In the genomic region with DNA sequence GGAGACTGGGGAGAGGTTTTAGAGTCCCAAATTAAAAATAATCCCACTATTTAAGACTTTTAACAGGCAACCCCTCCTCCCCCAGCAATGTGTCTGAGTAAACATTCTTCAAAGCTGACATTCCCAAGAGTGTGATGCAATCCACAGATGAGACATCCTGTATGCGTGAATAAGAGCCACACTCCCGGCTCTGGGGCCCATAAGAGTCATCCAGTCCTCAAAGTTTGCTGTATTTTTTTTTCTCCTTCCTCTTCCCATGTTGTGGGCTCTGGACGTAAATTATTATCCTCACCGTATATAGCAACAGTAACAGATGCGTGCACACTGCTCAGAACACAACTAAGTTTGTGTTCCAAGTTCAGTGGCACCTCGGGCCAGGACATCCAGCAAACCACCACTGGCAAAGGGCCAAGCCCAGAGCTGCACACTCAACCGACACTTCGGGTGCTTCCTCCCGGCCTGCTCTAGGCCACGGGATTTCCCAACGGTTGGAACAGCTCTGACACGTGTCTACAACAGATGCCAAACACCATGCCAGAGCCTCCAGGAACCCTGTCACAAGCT, we compare ENCODE assay signal across 8 mouse cellular contexts.
A peak's percentile ranks its signal among the peaks of the same experiment; 100 is the strongest.
DNase-seq lines count a peak whose midpoint lies in the region; ATAC-seq and TF ChIP-seq lines count a peak whose summit lies in the region.

No protein-coding gene starts in this region.

- WGBS in liver, postnatal 0 days (ENCODE audit: insufficient replicate concordance), result 33% methylated on average over 12 of the region's 12 CpGs
- 8% methylated on average over 12 of the region's 12 CpGs for WGBS in macrophage (ENCODE audit: missing documents)
- WGBS in midbrain, embryonic 14.5 days, result 90% methylated on average over 12 of the region's 12 CpGs

- no peak overlapping the region for H3K27ac ChIP-seq in liver, postnatal 0 days (ENCODE audit: low read depth)
- peak overlapping the region; percentile 75 for H3K27ac ChIP-seq in gastrocnemius, adult 2 months
- H3K27ac ChIP-seq in macrophage, result peak overlapping the region; percentile 8; the same call in 1 of the 2 replicates
- no peak overlapping the region for H3K27ac ChIP-seq in midbrain, embryonic 14.5 days (replicated peaks; ENCODE audit: low read depth, low read length)

- peak; percentile 41 for DNase-seq in liver, postnatal 0 days
- no peak for DNase-seq in liver
- peak; percentile 75 for DNase-seq in gastrocnemius, adult 2 months
- DNase-seq in kidney, adult 18-20 months, result peak; percentile 77
- no peak for DNase-seq in midbrain, embryonic 14.5 days
- DNase-seq in frontal cortex, postnatal 25 days (ENCODE audit: low spot score in 2 of 2), result no peak
- DNase-seq in cerebellum, postnatal 4 days (ENCODE audit: low spot score in 2 of 2), result no peak

- H3K4me3 ChIP-seq in liver, postnatal 0 days (ENCODE audit: low read depth, low read length), result no peak overlapping the region
- H3K4me3 ChIP-seq in gastrocnemius, adult 2 months, result peak overlapping the region; percentile 19
- no peak overlapping the region for H3K4me3 ChIP-seq in macrophage (ENCODE audit: inconsistent target)
- no peak overlapping the region for H3K4me3 ChIP-seq in midbrain, embryonic 14.5 days (replicated peaks; ENCODE audit: low read depth, low read length)

- peak; percentile 38 for ATAC-seq in liver, postnatal 0 days
- no peak for ATAC-seq in midbrain, embryonic 14.5 days (ENCODE audit: low FRiP score, low TSS enrichment)

- intact Hi-C loops in gastrocnemius, adult 2 months (cut with DNase I), result loop anchor here (5.0 kb wide), 1 partner anchor 760 kb away; no protein-coding TSS in a partner anchor

- H3K9me3 ChIP-seq in liver, postnatal 0 days (ENCODE audit: low read length), result no peaks in the 10 kb centered on the region
- H3K9me3 ChIP-seq in midbrain, embryonic 14.5 days (ENCODE audit: control insufficient read depth, low read length), result no peaks in the 10 kb centered on the region

- no peak overlapping the region for H3K4me2 ChIP-seq in liver, postnatal 0 days (ENCODE audit: low read depth, low read length)
- H3K4me2 ChIP-seq in midbrain, embryonic 14.5 days (ENCODE audit: low read length), result no peak overlapping the region

- no peak overlapping the region for H3K9ac ChIP-seq in liver, postnatal 0 days (replicated peaks)
- H3K9ac ChIP-seq in midbrain, embryonic 14.5 days (replicated peaks; ENCODE audit: low read length), result no peak overlapping the region

- H3K36me3 ChIP-seq in liver, postnatal 0 days (replicated peaks; ENCODE audit: insufficient read depth, low read length), result no peaks in the 10 kb centered on the region
- no peaks in the 10 kb centered on the region for H3K36me3 ChIP-seq in macrophage (ENCODE audit: inconsistent target)
- no peaks in the 10 kb centered on the region for H3K36me3 ChIP-seq in midbrain, embryonic 14.5 days (ENCODE audit: control insufficient read depth, insufficient read depth, low read length)

- no peak for TF ChIP-seq EP300 in liver, postnatal 0 days (IDR thresholded peaks at IDR 0.05; ENCODE audit: low read depth)

- H3K4me1 ChIP-seq in liver, postnatal 0 days (ENCODE audit: insufficient read depth), result no peaks in the 10 kb centered on the region
- H3K4me1 ChIP-seq in midbrain, embryonic 14.5 days (ENCODE audit: control insufficient read depth, insufficient read depth, low read length), result peaks cover 12% of the 10 kb centered on the region

- no peaks in the 10 kb centered on the region for H3K79me2 ChIP-seq in macrophage (ENCODE audit: inconsistent target)

- H3K27me3 ChIP-seq in liver, postnatal 0 days (ENCODE audit: insufficient read depth, low read length), result 0 out of 2 replicates have a peak, but pooled peaks cover 3% of the 10 kb centered on the region
- no peaks in the 10 kb centered on the region for H3K27me3 ChIP-seq in midbrain, embryonic 14.5 days (ENCODE audit: control insufficient read depth, insufficient read depth, low read length)

- TF ChIP-seq CTCF in liver, postnatal 0 days (IDR thresholded peaks at IDR 0.05; ENCODE audit: low read depth), result no peak
- no peak for TF ChIP-seq CTCF in gastrocnemius, adult 2 months (IDR thresholded peaks at IDR 0.05)

Comparison
In these comparisons a context has a peak if more than half of its experiments do, and no peak if none do; other contexts are left out.
1. DNase-seq: peak in liver, postnatal 0 days (single experiment), gastrocnemius, adult 2 months (single experiment) and kidney, adult 18-20 months (single experiment); none in liver (single experiment), midbrain, embryonic 14.5 days (single experiment), frontal cortex, postnatal 25 days (0 of 2) and cerebellum, postnatal 4 days (0 of 2).
2. H3K27ac ChIP-seq: peak in gastrocnemius, adult 2 months (single experiment) and macrophage (single experiment); none in liver, postnatal 0 days (single experiment) and midbrain, embryonic 14.5 days (single experiment).